29 mouse cellular contexts compared by ENCODE assay signal in genomic region chr11:36362514-36362913, GRCm38 (mm10).
A peak's percentile ranks its signal among the peaks of the same experiment; 100 is the strongest.
DNase-seq lines count a peak whose midpoint lies in the region; ATAC-seq and TF ChIP-seq lines count a peak whose summit lies in the region.
"Had no signal": no experiment of that assay in that cellular context is flagged by ENCODE, and none has a peak within 500 bp of the region (broad histone marks: within the 10 kb centered on the region; RNA-seq: fewer than 3 reads in every experiment).

No protein-coding gene starts in this region.

- TF ChIP-seq CTCF in layer of hippocampus, adult 2 months (conservative IDR thresholded peaks at IDR 0.05) = no peak

- no peaks in the 10 kb centered on the region for H3K4me1 ChIP-seq in forebrain, embryonic 14.5 days (ENCODE audit: control insufficient read depth, insufficient read depth, low read length)
- peaks cover 5% of the 10 kb centered on the region; the same call in 1 of the 2 replicates for H3K4me1 ChIP-seq in forebrain, embryonic 10.5 days
- H3K4me1 ChIP-seq: embryonic facial prominence, embryonic 12.5 days; forebrain, embryonic 12.5 days; heart, embryonic 10.5 days; heart, embryonic 13.5 days had no signal

- H3K27me3 ChIP-seq in forebrain, embryonic 14.5 days (replicated peaks; ENCODE audit: control insufficient read depth, insufficient read depth, low read length) = no peaks in the 10 kb centered on the region
- H3K27me3 ChIP-seq in forebrain, embryonic 10.5 days (ENCODE audit: poor library complexity, severe bottlenecking) = no peaks in the 10 kb centered on the region
- H3K27me3 ChIP-seq: CH12.LX; embryonic facial prominence, embryonic 12.5 days; embryonic facial prominence, embryonic 15.5 days; forebrain, embryonic 12.5 days; heart, embryonic 13.5 days had no signal

- H3K9ac ChIP-seq in forebrain, embryonic 14.5 days (ENCODE audit: low read length) = no peak overlapping the region
- H3K9ac ChIP-seq: embryonic facial prominence, embryonic 12.5 days; embryonic facial prominence, embryonic 15.5 days; forebrain, embryonic 12.5 days; heart, embryonic 13.5 days; hindbrain, embryonic 14.5 days had no signal

- no peak overlapping the region for H3K27ac ChIP-seq in forebrain, embryonic 14.5 days (ENCODE audit: low read depth, low read length)
- H3K27ac ChIP-seq in forebrain, embryonic 10.5 days = no peak overlapping the region
- H3K27ac ChIP-seq in layer of hippocampus, adult 2 months = peak overlapping the region; percentile 83
- H3K27ac ChIP-seq: embryonic facial prominence, embryonic 12.5 days; embryonic facial prominence, embryonic 15.5 days; forebrain, embryonic 12.5 days; heart, adult 2 months; heart, embryonic 10.5 days; heart, embryonic 13.5 days; hindbrain, embryonic 14.5 days; hindbrain, postnatal 0 days had no signal

- no peak overlapping the region for H3K4me3 ChIP-seq in forebrain, embryonic 14.5 days (ENCODE audit: low read depth, low read length)
- no peak overlapping the region for H3K4me3 ChIP-seq in forebrain, embryonic 10.5 days
- H3K4me3 ChIP-seq in layer of hippocampus, adult 2 months = no peak overlapping the region
- H3K4me3 ChIP-seq: embryonic facial prominence, embryonic 12.5 days; embryonic facial prominence, embryonic 15.5 days; forebrain, embryonic 12.5 days; heart, adult 2 months; heart, embryonic 10.5 days; heart, embryonic 13.5 days had no signal

- peak; percentile 40 for DNase-seq in forebrain, embryonic 14.5 days (ENCODE audit: low spot score)
- no peak for DNase-seq in forebrain, embryonic 10.5 days (ENCODE audit: extremely low spot score, low spot score)
- DNase-seq in brain, adult 2 months (ENCODE audit: low read depth, low spot score) = peak; percentile 36
- DNase-seq in layer of hippocampus, adult 2 months (ENCODE audit: low spot score in 2 of 2) = peak; percentile 64 to 82
- peak; percentile 30 to 68 for DNase-seq in layer of hippocampus, postnatal 14 days (ENCODE audit: low spot score in 2 of 2)
- DNase-seq in kidney, postnatal 14 days = no peak
- DNase-seq in thymus, postnatal 14 days = no peak
- DNase-seq: adrenal gland, postnatal 10 days; adrenal gland, postnatal 36 days; cerebellum, adult 11-12 months; cerebellum, adult 9-11 months; cerebellum, postnatal 25 days; gastrocnemius, postnatal 10 days; gastrocnemius, postnatal 36 days; heart, adult 2 months; heart, postnatal 14 days; heart, postnatal 4 days had no signal

- no peaks in the 10 kb centered on the region for H3K9me3 ChIP-seq in forebrain, embryonic 14.5 days (replicated peaks; ENCODE audit: control insufficient read depth, low read length)
- H3K9me3 ChIP-seq in forebrain, embryonic 10.5 days = no peaks in the 10 kb centered on the region
- H3K9me3 ChIP-seq: embryonic facial prominence, embryonic 12.5 days; embryonic facial prominence, embryonic 15.5 days; forebrain, embryonic 12.5 days; heart, embryonic 10.5 days; heart, embryonic 13.5 days had no signal

- ATAC-seq in forebrain, embryonic 14.5 days = no peak
- no peak for ATAC-seq in CD4-positive, CD25-positive, alpha-beta regulatory T cell, adult 4 months
- ATAC-seq: hindbrain, postnatal 0 days; inflammation-experienced regulatory T-cells, adult 6 months; Patski had no signal

- WGBS in forebrain, embryonic 14.5 days = 81% methylated on average over 8 of the region's 8 CpGs
- 94% methylated on average over 8 of the region's 8 CpGs for WGBS in forebrain, embryonic 10.5 days

- no peaks in the 10 kb centered on the region for H3K36me3 ChIP-seq in forebrain, embryonic 14.5 days (ENCODE audit: control insufficient read depth, insufficient read depth, low read length)
- no peaks in the 10 kb centered on the region for H3K36me3 ChIP-seq in forebrain, embryonic 10.5 days (replicated peaks)
- H3K36me3 ChIP-seq: embryonic facial prominence, embryonic 12.5 days; embryonic facial prominence, embryonic 15.5 days; forebrain, embryonic 12.5 days; G1E; heart, embryonic 10.5 days; heart, embryonic 13.5 days had no signal

- no peak overlapping the region for H3K4me2 ChIP-seq in forebrain, embryonic 14.5 days (ENCODE audit: low read length)
- H3K4me2 ChIP-seq: embryonic facial prominence, embryonic 12.5 days; embryonic facial prominence, embryonic 15.5 days; forebrain, embryonic 12.5 days; heart, embryonic 13.5 days; hindbrain, embryonic 14.5 days had no signal

Comparison
In these comparisons a context has a peak if more than half of its experiments do, and no peak if none do; other contexts are left out.
1. DNase-seq: peak in forebrain, embryonic 14.5 days (single experiment), brain, adult 2 months (single experiment), layer of hippocampus, adult 2 months (2 of 2) and layer of hippocampus, postnatal 14 days (2 of 2); none in forebrain, embryonic 10.5 days (single experiment), kidney, postnatal 14 days (single experiment) and thymus, postnatal 14 days (single experiment).